ENCODE assay signal across 13 mouse cellular contexts in genomic region chr9:4209987-4210476, GRCm38 (mm10).
DNase-seq lines count a peak whose midpoint lies in the region; ATAC-seq and TF ChIP-seq lines count a peak whose summit lies in the region.
"Had no signal": no experiment of that assay in that cellular context is flagged by ENCODE, and none has a peak within 500 bp of the region (broad histone marks: within the 10 kb centered on the region; RNA-seq: fewer than 3 reads in every experiment).

No protein-coding gene starts in this region.

- H3K4me2 ChIP-seq in forebrain, embryonic 14.5 days (ENCODE audit: low read length), result no peak overlapping the region
- H3K4me2 ChIP-seq in forebrain, embryonic 12.5 days, result no peak overlapping the region
- H3K4me2 ChIP-seq: heart, embryonic 15.5 days; limb, embryonic 13.5 days had no signal

- peak; percentile 23 for DNase-seq in forebrain, embryonic 14.5 days (ENCODE audit: low spot score)
- DNase-seq in left cerebral cortex, postnatal 4 days, result peak; percentile 8
- no peak for DNase-seq in left cerebral cortex, postnatal 36 days (ENCODE audit: low spot score in 2 of 2)
- DNase-seq in embryo, embryonic 11.5 days (ENCODE audit: low read depth, low spot score), result peak; percentile 5
- DNase-seq in spleen, adult 12 weeks (ENCODE audit: low spot score), result no peak
- DNase-seq: lung, postnatal 10 days; thymus, postnatal 36 days had no signal

- H3K27ac ChIP-seq in forebrain, embryonic 14.5 days (ENCODE audit: low read depth, low read length), result no peak overlapping the region
- no peak overlapping the region for H3K27ac ChIP-seq in forebrain, embryonic 12.5 days
- H3K27ac ChIP-seq: heart, embryonic 15.5 days; limb, embryonic 13.5 days had no signal

- TF ChIP-seq CTCF in E14TG2a.4 (conservative IDR thresholded peaks at IDR 0.05; ENCODE audit: low read length), result peak; percentile 14; the same call in 1 of the 2 replicates

- no peak overlapping the region for H3K4me3 ChIP-seq in forebrain, embryonic 14.5 days (ENCODE audit: low read depth, low read length)
- H3K4me3 ChIP-seq in forebrain, embryonic 12.5 days (replicated peaks), result no peak overlapping the region
- H3K4me3 ChIP-seq in E14TG2a.4 (replicated peaks; ENCODE audit: low read length), result no peak overlapping the region
- H3K4me3 ChIP-seq: heart, embryonic 15.5 days; limb, embryonic 13.5 days; myocyte had no signal

- no peaks in the 10 kb centered on the region for H3K4me1 ChIP-seq in forebrain, embryonic 14.5 days (ENCODE audit: control insufficient read depth, insufficient read depth, low read length)
- no peaks in the 10 kb centered on the region for H3K4me1 ChIP-seq in forebrain, embryonic 12.5 days
- H3K4me1 ChIP-seq in E14TG2a.4 (replicated peaks; ENCODE audit: low read depth, low read length), result peaks cover 4% of the 10 kb centered on the region; the same call in 1 of the 2 replicates
- H3K4me1 ChIP-seq: heart, embryonic 15.5 days; limb, embryonic 13.5 days had no signal

- WGBS in forebrain, embryonic 14.5 days, result 96% methylated on average over 4 of the region's 4 CpGs
- 92% methylated on average over 4 of the region's 4 CpGs for WGBS in forebrain, embryonic 12.5 days

- H3K9me3 ChIP-seq in forebrain, embryonic 14.5 days (replicated peaks; ENCODE audit: control insufficient read depth, low read length), result no peaks in the 10 kb centered on the region
- H3K9me3 ChIP-seq in forebrain, embryonic 12.5 days, result no peaks in the 10 kb centered on the region
- peaks cover 75% of the 10 kb centered on the region for H3K9me3 ChIP-seq in E14TG2a.4 (ENCODE audit: low read length)
- H3K9me3 ChIP-seq: heart, embryonic 15.5 days; limb, embryonic 13.5 days had no signal

- intact Hi-C loops in left cerebral cortex, postnatal 4 days (cut with DNase I), result no loop called here
- intact Hi-C loops in left cerebral cortex, postnatal 36 days (cut with DNase I), result no loop called here

- no peaks in the 10 kb centered on the region for H3K36me3 ChIP-seq in forebrain, embryonic 14.5 days (ENCODE audit: control insufficient read depth, insufficient read depth, low read length)
- H3K36me3 ChIP-seq in forebrain, embryonic 12.5 days (replicated peaks), result no peaks in the 10 kb centered on the region
- H3K36me3 ChIP-seq in E14TG2a.4 (ENCODE audit: insufficient read depth, low read length), result peaks cover 9% of the 10 kb centered on the region
- H3K36me3 ChIP-seq: heart, embryonic 15.5 days; limb, embryonic 13.5 days had no signal

- H3K9ac ChIP-seq in forebrain, embryonic 14.5 days (ENCODE audit: low read length), result no peak overlapping the region
- H3K9ac ChIP-seq in forebrain, embryonic 12.5 days, result no peak overlapping the region
- H3K9ac ChIP-seq: heart, embryonic 15.5 days; limb, embryonic 13.5 days had no signal

- ATAC-seq in forebrain, embryonic 14.5 days, result no peak
- ATAC-seq in forebrain, embryonic 12.5 days (ENCODE audit: low FRiP score), result no peak
- ATAC-seq in frontal cortex, adult (ENCODE audit: low TSS enrichment), result no peak

- no peaks in the 10 kb centered on the region for H3K27me3 ChIP-seq in forebrain, embryonic 14.5 days (replicated peaks; ENCODE audit: control insufficient read depth, insufficient read depth, low read length)
- H3K27me3 ChIP-seq in forebrain, embryonic 12.5 days, result no peaks in the 10 kb centered on the region
- H3K27me3 ChIP-seq in E14TG2a.4 (ENCODE audit: insufficient read depth, low read length), result no peaks in the 10 kb centered on the region
- H3K27me3 ChIP-seq: heart, embryonic 15.5 days; limb, embryonic 13.5 days had no signal

Comparison
In these comparisons a context has a peak if more than half of its experiments do, and no peak if none do; other contexts are left out.
1. DNase-seq: peak in forebrain, embryonic 14.5 days (single experiment), left cerebral cortex, postnatal 4 days (single experiment) and embryo, embryonic 11.5 days (single experiment); none in left cerebral cortex, postnatal 36 days (0 of 2) and spleen, adult 12 weeks (single experiment).